Mouse (Mus musculus) forebrain, embryonic 14.5 days (tissue): Measurements from ENCODE around the gene Enthd1. TPM values are rescaled to one million over a fixed set of nuclear protein-coding genes. Genes with fewer than 3 reads are reported as not detected.

Source experiments
- ATAC-seq: fragments of 200-750 bp; cut with Nextera tagmentation; 2 replicates; pipeline ENCODE4 v1.8.0; 2017; ENCODE audit warnings: mild to moderate bottlenecking, moderate library complexity
- DNase-seq: peaks from one replicate; pipeline ENCODE4 v3.0.0-alpha.2; 2015; ENCODE audit warnings: low spot score
- H3K27ac ChIP-seq: fragments of 300-500 bp; sonication (generic); 2 replicates; pipeline ENCODE4 v1.5.1; 2014; ENCODE audit warnings: low read depth, mild to moderate bottlenecking, control low read depth, low read length, moderate library complexity
- H3K27me3 ChIP-seq: fragments of 300-500 bp; sonication (generic); replicated peaks from 2 replicates; pipeline ENCODE4 v1.6.1; 2014; ENCODE audit warnings: low read length, control low read depth, mixed read lengths; ENCODE audit not compliant: control insufficient read depth, insufficient read depth
- H3K36me3 ChIP-seq: fragments of 300-500 bp; sonication (generic); 2 replicates; pipeline ENCODE4 v1.6.1; 2014; ENCODE audit warnings: low read length, control low read depth; ENCODE audit not compliant: control insufficient read depth, insufficient read depth
- H3K4me1 ChIP-seq: fragments of 300-500 bp; sonication (generic); 2 replicates; pipeline ENCODE4 v1.6.1; 2014; ENCODE audit warnings: antibody characterized with exemption, low read length, control low read depth; ENCODE audit not compliant: control insufficient read depth, insufficient read depth
- H3K4me2 ChIP-seq: fragments of 300-500 bp; sonication (generic); 2 replicates; pipeline ENCODE4 v1.6.1; 2014; ENCODE audit warnings: mild to moderate bottlenecking, control low read depth, low read length
- H3K4me3 ChIP-seq: fragments of 300-500 bp; sonication (generic); 2 replicates; pipeline ENCODE4 v1.5.1; 2014; ENCODE audit warnings: low read depth, low read length, control low read depth
- H3K9ac ChIP-seq: fragments of 300-500 bp; sonication (generic); 2 replicates; pipeline ENCODE4 v1.6.1; 2014; ENCODE audit warnings: mild to moderate bottlenecking, low read length, control low read depth, moderate library complexity
- H3K9me3 ChIP-seq: fragments of 300-500 bp; sonication (generic); replicated peaks from 2 replicates; pipeline ENCODE4 v1.6.1; 2016; ENCODE audit warnings: low read length, control low read depth, mixed read lengths; ENCODE audit not compliant: control insufficient read depth
- WGBS: fragments of 180-500 bp; shearing (Covaris S2); extraction: QIAGEN DNeasy Blood & Tissue Kit; methylation state at CpG from one replicate; pipeline ENCODE4 v1.1.7; 2014; 5-methylcytosine and 5-hydroxymethylcytosine counted together
- polyA plus RNA-seq: library from polyadenylated mRNA; unstranded; fragments of >200 nt; fragmentation: Nextera tagmentation; extraction: Ambion mirVana; gene quantifications from 2 replicates; pipeline ENCODE4 v1.2.1, GENCODE M21; 2014

The Enthd1 gene
- polyA plus RNA-seq, 1 experiment from 2014 or later, result not detected

GRCm38 (mm10) chr15:80577166-80577960, 12.4 kb upstream of the Enthd1 start:
- ATAC-seq, result 0 out of 2 replicates have a peak, but pooled peaks have one; percentile 26
- Histone ChIP-seq H3K27ac (no peak overlapping the region), H3K9ac (no peak overlapping the region), H3K9me3 (no peaks in the 10 kb centered on the region), H3K27me3 (no peaks in the 10 kb centered on the region), H3K36me3 (no peaks in the 10 kb centered on the region), H3K4me3 (no peak overlapping the region), H3K4me2 (peak overlapping the region; percentile 28), H3K4me1 (peaks cover 5% of the 10 kb centered on the region; the same call in 1 of the 2 replicates)
- 4% methylated on average over 22 of the region's 22 CpGs for WGBS
- peak; percentile 67 for DNase-seq

DNA sequence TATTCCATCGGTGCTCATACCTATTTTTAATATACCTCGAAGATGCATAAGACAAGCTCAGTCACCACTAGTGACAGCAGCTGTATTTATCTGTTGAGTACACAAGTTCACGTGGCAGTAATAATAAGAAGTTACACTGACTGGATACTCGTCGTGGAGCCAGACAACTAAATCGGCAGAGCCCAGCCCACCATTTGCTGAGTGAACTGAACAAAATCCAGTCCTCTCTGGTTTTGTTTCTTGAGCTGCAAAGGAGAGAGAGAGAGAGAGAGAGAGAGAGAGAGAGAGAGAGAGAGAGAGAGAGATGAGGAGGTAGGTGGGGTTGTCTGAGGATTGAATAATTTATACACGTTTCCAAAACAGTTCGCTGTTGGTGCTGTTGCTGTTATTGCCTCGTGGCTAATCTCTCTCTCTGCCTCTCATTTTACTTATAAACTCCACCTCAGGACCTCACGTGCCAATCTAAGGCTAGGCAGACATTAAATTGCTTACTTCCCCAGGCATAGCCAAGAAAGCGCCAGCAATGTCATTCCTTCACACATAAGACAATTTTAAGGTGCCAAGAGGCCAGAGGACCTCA, 11.5 kb upstream of the Enthd1 start:
- no peak for ATAC-seq
- H3K36me3 ChIP-seq, result no peaks in the 10 kb centered on the region
- H3K27me3 ChIP-seq, result no peaks in the 10 kb centered on the region
- H3K4me1 ChIP-seq, result peaks cover 5% of the 10 kb centered on the region; the same call in 1 of the 2 replicates
- no peak for DNase-seq
- no peak overlapping the region for H3K4me2 ChIP-seq
- H3K9ac ChIP-seq, result no peak overlapping the region
- no peak overlapping the region for H3K4me3 ChIP-seq
- 78% methylated on average over 11 of the region's 11 CpGs for WGBS
- H3K9me3 ChIP-seq, result no peaks in the 10 kb centered on the region
- H3K27ac ChIP-seq, result no peak overlapping the region

- Histone ChIP-seq H3K4me1 (peaks cover 5% of the 10 kb centered on the region; the same call in 1 of the 2 replicates), H3K9ac (no peak overlapping the region), H3K4me3 (no peak overlapping the region), H3K36me3 (no peaks in the 10 kb centered on the region), H3K27ac (no peak overlapping the region), H3K27me3 (no peaks in the 10 kb centered on the region), H3K4me2 (no peak overlapping the region), H3K9me3 (no peaks in the 10 kb centered on the region)
- WGBS, result 79% methylated on average over 13 of the region's 13 CpGs
- DNase-seq (peak; percentile 63), ATAC-seq (no peak)
Observed at GRCm38 (mm10) chr15:80575817-80576370, 10.9 kb upstream of the Enthd1 start.

- Histone ChIP-seq H3K4me1 (peaks cover 5% of the 10 kb centered on the region; the same call in 1 of the 2 replicates), H3K36me3 (no peaks in the 10 kb centered on the region), H3K4me3 (no peak overlapping the region), H3K9me3 (no peaks in the 10 kb centered on the region), H3K27ac (no peak overlapping the region), H3K27me3 (no peaks in the 10 kb centered on the region), H3K9ac (no peak overlapping the region), H3K4me2 (no peak overlapping the region)
- DNase-seq (peak; percentile 42), ATAC-seq (no peak)
- WGBS, result 89% methylated on average over 17 of the region's 17 CpGs
Observed at GRCm38 (mm10) chr15:80574211-80575040, 9.5 kb upstream of the Enthd1 start.

- Histone ChIP-seq H3K4me2 (no peak overlapping the region), H3K4me3 (no peak overlapping the region), H3K27me3 (no peaks in the 10 kb centered on the region), H3K36me3 (no peaks in the 10 kb centered on the region), H3K27ac (no peak overlapping the region), H3K9ac (no peak overlapping the region), H3K9me3 (no peaks in the 10 kb centered on the region), H3K4me1 (peaks cover 5% of the 10 kb centered on the region; the same call in 1 of the 2 replicates)
- DNase-seq (no peak), ATAC-seq (no peak)
- WGBS, result 79% methylated on average over 9 of the region's 9 CpGs
Observed at GRCm38 (mm10) chr15:80572811-80573520, 8.0 kb upstream of the Enthd1 start.

GRCm38 (mm10) chr15:80572291-80572690, 7.3 kb upstream of the Enthd1 start, which contains the start of gene Grap2:
TSS of gene Grap2 (plus strand) at chr15:80572594.
- no peaks in the 10 kb centered on the region for H3K9me3 ChIP-seq
- peaks cover under 1% of the 10 kb centered on the region; the same call in 1 of the 2 replicates for H3K4me1 ChIP-seq
- no peak within 1 kb of the TSS for H3K4me2 ChIP-seq
- ATAC-seq (no peak), DNase-seq (no peak)
- WGBS, result 64% methylated on average over 12 of the region's 12 CpGs
- no peak within 1 kb of the TSS for H3K4me3 ChIP-seq
- H3K27me3 ChIP-seq, result no peaks in the 10 kb centered on the region
- no peaks in the 10 kb centered on the region for H3K36me3 ChIP-seq
- H3K9ac ChIP-seq, result no peak within 1 kb of the TSS
- no peak within 1 kb of the TSS for H3K27ac ChIP-seq

DNA sequence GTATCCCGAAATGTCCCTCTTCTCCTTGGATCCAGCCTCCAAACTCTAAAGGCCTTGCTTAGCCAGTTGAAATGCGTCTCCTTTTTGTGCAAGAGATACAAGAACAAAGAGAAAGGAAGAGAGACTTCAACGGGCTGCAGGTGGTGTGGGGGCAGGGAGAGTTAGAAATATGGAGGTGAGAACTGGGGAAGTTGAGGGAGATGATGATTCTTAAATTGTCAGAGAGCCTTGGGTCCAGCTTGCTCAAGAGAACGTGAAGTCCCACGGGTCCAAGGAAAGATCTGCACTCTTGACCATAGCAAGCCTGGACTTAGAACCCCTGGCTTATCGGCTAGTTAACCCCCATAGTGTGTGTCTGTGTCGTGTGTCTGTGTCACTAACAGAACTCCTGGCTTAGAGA, 6.7 kb upstream of the Enthd1 start:
- Histone ChIP-seq H3K36me3 (no peaks in the 10 kb centered on the region), H3K9me3 (no peaks in the 10 kb centered on the region)

GRCm38 (mm10) chr15:80570226-80570625, 5.3 kb upstream of the Enthd1 start:
- Histone ChIP-seq H3K4me2 (no peak overlapping the region), H3K4me1 (no peaks in the 10 kb centered on the region), H3K4me3 (no peak overlapping the region), H3K27ac (no peak overlapping the region), H3K27me3 (no peaks in the 10 kb centered on the region), H3K9ac (no peak overlapping the region), H3K9me3 (no peaks in the 10 kb centered on the region), H3K36me3 (no peaks in the 10 kb centered on the region)
- WGBS, result 89% methylated on average over 1 of the region's 1 CpGs
- DNase-seq (no peak), ATAC-seq (no peak)

More for the DNA sequence above, 6.7 kb upstream of the Enthd1 start:
- Histone ChIP-seq H3K27me3 (no peaks in the 10 kb centered on the region), H3K4me1 (no peaks in the 10 kb centered on the region), H3K27ac (no peak overlapping the region), H3K4me2 (no peak overlapping the region), H3K9ac (no peak overlapping the region), H3K4me3 (no peak overlapping the region)
- DNase-seq, result no peak
- no peak for ATAC-seq
- 66% methylated on average over 7 of the region's 7 CpGs for WGBS
